Mouse (Mus musculus) liver, postnatal 0 days (tissue): ENCODE data around the gene Arpp21.

ENCODE experiments used
- CTCF ChIP-seq: sonication (generic); IDR thresholded peaks from 2 replicates; pipeline ENCODE4 v1.5.1; 2016; ENCODE audit warnings: antibody characterized with exemption, low read depth
- EP300 ChIP-seq: IDR thresholded peaks from 2 replicates; pipeline ENCODE4 v1.6.1; 2016; ENCODE audit warnings: antibody characterized with exemption, low read depth, mild to moderate bottlenecking

DNA sequence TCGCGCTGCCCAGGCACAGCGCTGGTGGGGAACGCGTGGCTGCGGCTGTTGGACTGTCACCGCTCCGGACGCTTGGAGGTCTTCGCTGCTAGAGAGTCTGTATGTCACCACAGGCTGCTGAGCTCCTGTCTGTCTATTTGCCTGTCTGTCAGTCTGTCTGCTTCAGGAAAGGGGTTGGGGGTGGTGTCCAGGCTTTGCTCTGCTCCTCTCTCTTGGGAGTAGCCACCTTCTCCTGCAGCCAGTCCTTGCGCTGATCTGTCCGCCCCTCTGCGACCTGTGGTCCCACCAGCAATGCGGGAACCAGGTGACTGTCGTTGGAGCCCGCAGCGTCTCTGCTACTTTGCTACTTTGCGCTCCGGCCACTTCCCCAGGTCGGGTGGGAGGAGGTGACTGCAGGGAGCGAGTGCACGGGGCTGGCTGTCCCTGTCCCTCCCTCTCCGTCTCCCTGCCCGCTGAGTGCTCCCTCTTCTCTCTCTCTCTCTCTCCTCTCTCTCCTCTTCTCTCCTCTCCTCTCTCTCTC is 1.2 kb downstream of the Arpp21 start:
- TF ChIP-seq CTCF = no peak
- TF ChIP-seq EP300 = no peak
